Mouse (Mus musculus) G1E (cell line): Measurements from ENCODE around the gene Psen1.

Experiments used
- CTCF ChIP-seq: IDR thresholded peaks from 2 replicates; pipeline ENCODE4 v1.5.1; 2012; ENCODE audit warnings: low read depth, low read length, inconsistent platforms, mixed read lengths
- GATA1 ChIP-seq: IDR thresholded peaks from 2 replicates; pipeline ENCODE4 v1.6.1; 2012; ENCODE audit warnings: borderline replicate concordance, low read length, inconsistent platforms, mixed read lengths
- POLR2AphosphoS5 ChIP-seq: IDR thresholded peaks from 2 replicates; pipeline ENCODE4 v1.6.1; 2012; ENCODE audit warnings: low read depth, low read length, inconsistent platforms; ENCODE audit not compliant: insufficient replicate concordance
- TAL1 ChIP-seq: conservative IDR thresholded peaks from 2 replicates; pipeline ENCODE4 v1.6.1; 2012; ENCODE audit warnings: low read depth, low read length, inconsistent platforms, mixed read lengths

- TF ChIP-seq CTCF (no peak), POLR2AphosphoS5 (no peak), GATA1 (no peak), TAL1 (no peak)
Observed at GRCm38 (mm10) chr12:83685466-83685865, 2.5 kb upstream of the Psen1 start.
